Mouse (Mus musculus): ENCODE results near the gene Krtap1-3. TPM values are rescaled to one million over a fixed set of nuclear protein-coding genes. Genes with fewer than 3 reads are reported as not detected.
"Not testable (repeated sequence)": the region's sequence is repeated elsewhere in the genome, so short reads cannot be mapped to it uniquely, and the experiment has no call there.

Gene Krtap1-3
- polyA plus RNA-seq (2015; fragmentation: Nextera tagmentation; extraction: Ambion mirVana): not detected in 2 replicates

DNA sequence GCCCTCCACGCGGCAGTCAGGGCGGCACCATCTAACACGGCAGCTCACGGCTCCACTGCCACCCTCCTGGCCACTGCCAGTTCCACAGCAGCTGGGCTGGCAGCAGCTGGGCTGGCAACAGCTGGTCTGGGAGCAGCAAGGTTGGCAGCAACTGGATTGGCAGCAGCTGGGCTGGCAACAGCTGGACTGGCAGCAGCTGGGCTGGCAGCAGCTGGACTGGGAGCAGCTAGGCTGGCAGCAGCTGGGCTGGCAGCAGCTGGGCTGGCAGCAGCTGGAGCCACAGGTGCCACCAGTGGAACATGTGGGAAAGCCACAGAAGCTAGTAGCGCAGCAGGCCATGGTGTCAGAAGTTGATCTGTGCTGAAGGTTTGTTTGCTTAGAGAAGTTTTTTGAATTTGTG, at the start of gene Krtap1-3:
Krtap1-3 (minus strand) TSS at position 359 of the 400 bp plus-strand sequence.
- no peak within 1 kb of the TSS for H3K4me3 ChIP-seq
- H3K27me3 ChIP-seq: no peaks in the 10 kb centered on the region
- H3K36me3 ChIP-seq: no peaks in the 10 kb centered on the region
- no peak within 1 kb of the TSS for H3K9ac ChIP-seq
- ATAC-seq (ENCODE audit: insufficient number of reproducible peaks, insufficient read depth, low FRiP score, low TSS enrichment, low read depth): no peak
- H3K4me1 ChIP-seq: no peaks in the 10 kb centered on the region
- 84% methylated on average over 6 of the region's 6 CpGs for WGBS
- no peak within 1 kb of the TSS for H3K4me2 ChIP-seq
- H3K27ac ChIP-seq: no peak within 1 kb of the TSS
- H3K9me3 ChIP-seq: no peaks in the 10 kb centered on the region

DNA sequence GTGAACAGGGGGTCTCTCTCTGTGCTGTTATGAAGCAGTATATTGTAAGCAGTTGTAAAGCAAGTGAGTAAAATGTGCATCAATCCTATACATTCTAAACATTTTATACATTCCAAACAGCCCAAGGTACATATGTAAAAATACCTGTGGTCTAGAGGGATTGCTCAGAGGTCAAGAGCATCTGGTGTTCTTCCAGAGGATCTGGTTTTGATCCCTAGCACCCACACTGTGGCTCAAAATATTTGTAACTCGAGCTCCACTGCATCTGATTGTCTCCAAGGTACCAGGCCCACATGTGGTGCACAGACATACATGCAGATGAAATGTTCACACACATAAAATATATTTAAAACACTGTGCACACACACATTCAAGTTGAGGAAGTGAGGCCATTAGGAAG, 49.8 kb upstream of the Krtap1-3 start:
- 15% methylated on average over 1 of the region's 1 CpGs for WGBS
- Histone ChIP-seq H3K27me3 (no peaks in the 10 kb centered on the region), H3K4me1 (peaks cover 4% of the 10 kb centered on the region; the same call in 1 of the 2 replicates), H3K4me2 (no peak overlapping the region), H3K4me3 (no peak overlapping the region), H3K36me3 (no peaks in the 10 kb centered on the region), H3K9ac (no peak overlapping the region), H3K9me3 (no peaks in the 10 kb centered on the region), H3K27ac (no peak overlapping the region)
- no peak for ATAC-seq (ENCODE audit: insufficient number of reproducible peaks, insufficient read depth, low FRiP score, low TSS enrichment, low read depth)

- peaks cover 6% of the 10 kb centered on the region for H3K27me3 ChIP-seq
- H3K27ac ChIP-seq: no peak overlapping the region
- H3K4me3 ChIP-seq: no peak overlapping the region
- no peaks in the 10 kb centered on the region for H3K36me3 ChIP-seq
- H3K9ac ChIP-seq: no peak overlapping the region
- no peaks in the 10 kb centered on the region for H3K9me3 ChIP-seq
- no peak for ATAC-seq (ENCODE audit: insufficient number of reproducible peaks, insufficient read depth, low FRiP score, low TSS enrichment, low read depth)
- 67% methylated on average over 1 of the region's 1 CpGs for WGBS
- no peak overlapping the region for H3K4me2 ChIP-seq
- H3K4me1 ChIP-seq: peaks cover 4% of the 10 kb centered on the region; the same call in 1 of the 2 replicates
Measured at GRCm38 (mm10) chr11:99637086-99637485, 45.9 kb upstream of the Krtap1-3 start.

- H3K9ac ChIP-seq: 0 out of 2 replicates have a peak within 1 kb of the TSS, but pooled peaks have one; percentile 6
- no peaks in the 10 kb centered on the region for H3K4me1 ChIP-seq
- no peak for ATAC-seq (ENCODE audit: insufficient number of reproducible peaks, insufficient read depth, low FRiP score, low TSS enrichment, low read depth)
- H3K27me3 ChIP-seq: peaks cover 6% of the 10 kb centered on the region
- H3K9me3 ChIP-seq: no peaks in the 10 kb centered on the region
- H3K36me3 ChIP-seq: no peaks in the 10 kb centered on the region
- 41% methylated on average over 8 of the region's 8 CpGs for WGBS
- H3K27ac ChIP-seq: 0 out of 2 replicates have a peak within 1 kb of the TSS, but pooled peaks have one; percentile 39
- no peak within 1 kb of the TSS for H3K4me3 ChIP-seq
- 0 out of 2 replicates have a peak within 1 kb of the TSS, but pooled peaks have one; percentile 9 for H3K4me2 ChIP-seq
Measured at GRCm38 (mm10) chr11:99634653-99635134, 43.6 kb upstream of the Krtap1-3 start, which contains the start of gene Krtap4-2. Krtap4-2 (minus strand) TSS chr11:99635084.

DNA sequence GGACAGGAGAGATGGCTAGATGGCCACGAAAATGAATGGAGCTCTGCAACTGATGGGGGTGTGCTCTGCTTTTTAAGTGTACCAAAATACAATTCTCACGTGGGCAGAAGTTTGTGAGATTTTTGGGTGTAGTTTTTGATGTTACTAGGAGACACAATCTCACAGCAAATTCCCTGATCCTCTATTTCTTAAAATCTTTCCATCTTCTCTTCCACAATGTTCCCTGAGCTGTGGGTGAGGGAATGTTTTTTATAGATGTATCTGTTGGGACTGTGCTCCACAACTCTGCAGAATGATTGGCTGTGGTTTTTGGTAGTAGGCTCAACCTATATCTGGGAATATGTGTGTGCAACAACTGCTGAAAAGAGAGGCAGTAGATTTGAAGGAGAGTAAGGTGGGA, 42.2 kb upstream of the Krtap1-3 start:
- Histone ChIP-seq H3K9me3 (no peaks in the 10 kb centered on the region), H3K27me3 (peaks cover 6% of the 10 kb centered on the region), H3K4me2 (no peak overlapping the region), H3K36me3 (no peaks in the 10 kb centered on the region), H3K4me1 (no peaks in the 10 kb centered on the region), H3K27ac (no peak overlapping the region), H3K9ac (no peak overlapping the region), H3K4me3 (no peak overlapping the region)
- ATAC-seq (ENCODE audit: insufficient number of reproducible peaks, insufficient read depth, low FRiP score, low TSS enrichment, low read depth): no peak
- WGBS: 69% methylated on average over 2 of the region's 2 CpGs

DNA sequence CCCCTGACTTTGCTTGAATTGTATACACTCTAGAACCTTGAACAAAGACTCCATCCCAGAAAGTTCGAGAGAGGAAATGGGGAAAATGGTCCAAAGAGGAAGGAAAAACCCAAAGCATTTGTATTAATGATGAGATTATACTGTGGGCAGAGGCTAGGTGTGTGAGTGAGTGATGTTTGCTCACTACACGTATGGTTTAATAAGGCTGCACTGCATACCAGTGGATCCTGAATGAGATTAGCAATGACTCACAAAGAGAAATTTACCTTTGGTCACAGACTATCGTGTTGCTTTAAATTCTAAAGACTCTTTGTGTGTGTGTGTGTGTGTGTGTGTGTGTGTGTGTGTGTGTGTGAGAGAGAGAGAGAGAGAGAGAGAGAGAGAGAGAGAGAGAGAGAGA, 39.8 kb upstream of the Krtap1-3 start:
- no peak overlapping the region for H3K27ac ChIP-seq
- no peak overlapping the region for H3K9ac ChIP-seq
- ATAC-seq (ENCODE audit: insufficient number of reproducible peaks, insufficient read depth, low FRiP score, low TSS enrichment, low read depth): no peak
- H3K9me3 ChIP-seq: no peaks in the 10 kb centered on the region
- H3K4me3 ChIP-seq: no peak overlapping the region
- no peak overlapping the region for H3K4me2 ChIP-seq
- no peaks in the 10 kb centered on the region for H3K4me1 ChIP-seq
- 65% methylated on average over 3 of the region's 3 CpGs for WGBS
- no peaks in the 10 kb centered on the region for H3K36me3 ChIP-seq
- H3K27me3 ChIP-seq: peaks cover 6% of the 10 kb centered on the region

DNA sequence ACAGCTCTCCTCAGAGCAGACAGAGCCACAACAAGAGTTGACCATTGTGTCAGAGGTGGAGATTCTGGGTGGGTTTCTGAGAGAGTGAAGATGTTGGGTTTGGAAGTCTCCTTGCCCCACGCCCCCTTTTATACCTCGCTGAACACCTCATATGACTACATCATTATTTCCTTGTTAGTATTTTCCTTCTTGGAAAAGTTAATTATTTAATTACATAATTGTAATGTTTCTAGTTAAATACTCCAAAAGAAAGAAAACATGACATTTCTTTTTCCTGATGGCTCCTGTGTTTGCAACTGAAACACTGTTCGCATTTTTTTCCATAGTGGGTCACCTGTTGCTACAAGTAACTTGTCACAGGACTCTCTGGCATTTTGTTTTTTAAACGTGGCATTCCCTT, 37.0 kb upstream of the Krtap1-3 start, which contains the start of gene Krtap4-1:
Krtap4-1 (minus strand) TSS at position 101 of the 400 bp plus-strand sequence.
- no peaks in the 10 kb centered on the region for H3K27me3 ChIP-seq
- no peak within 1 kb of the TSS for H3K4me2 ChIP-seq
- WGBS: 78% methylated on average over 4 of the region's 4 CpGs

GRCm38 (mm10) chr11:99620335-99620734, 29.2 kb upstream of the Krtap1-3 start, which contains the start of gene Gm11562:
Gm11562 (minus strand) TSS chr11:99620435.
- Histone ChIP-seq H3K9ac (no peak within 1 kb of the TSS), H3K4me3 (no peak within 1 kb of the TSS), H3K4me1 (no peaks in the 10 kb centered on the region), H3K27me3 (no peaks in the 10 kb centered on the region), H3K36me3 (no peaks in the 10 kb centered on the region), H3K27ac (no peak within 1 kb of the TSS), H3K4me2 (no peak within 1 kb of the TSS), H3K9me3 (no peaks in the 10 kb centered on the region)
- 59% methylated on average over 2 of the region's 2 CpGs for WGBS
- ATAC-seq (ENCODE audit: insufficient number of reproducible peaks, insufficient read depth, low FRiP score, low TSS enrichment, low read depth): no peak

More for the DNA sequence above, 37.0 kb upstream of the Krtap1-3 start, which contains the start of gene Krtap4-1:
- ATAC-seq (ENCODE audit: insufficient number of reproducible peaks, insufficient read depth, low FRiP score, low TSS enrichment, low read depth): no peak
- H3K4me1 ChIP-seq: no peaks in the 10 kb centered on the region
- no peaks in the 10 kb centered on the region for H3K36me3 ChIP-seq
- H3K9me3 ChIP-seq: no peaks in the 10 kb centered on the region
- no peak within 1 kb of the TSS for H3K4me3 ChIP-seq
- H3K9ac ChIP-seq: no peak within 1 kb of the TSS
- H3K27ac ChIP-seq: no peak within 1 kb of the TSS

- no peak within 1 kb of the TSS for H3K9ac ChIP-seq
- H3K4me1 ChIP-seq: no peaks in the 10 kb centered on the region
- no peak within 1 kb of the TSS for H3K4me3 ChIP-seq
- no peak for ATAC-seq (ENCODE audit: insufficient number of reproducible peaks, insufficient read depth, low FRiP score, low TSS enrichment, low read depth)
- no peak within 1 kb of the TSS for H3K4me2 ChIP-seq
- no peaks in the 10 kb centered on the region for H3K9me3 ChIP-seq
- 77% methylated on average over 3 of the region's 3 CpGs for WGBS
- H3K27ac ChIP-seq: no peak within 1 kb of the TSS
- no peaks in the 10 kb centered on the region for H3K36me3 ChIP-seq
- no peaks in the 10 kb centered on the region for H3K27me3 ChIP-seq
Measured at GRCm38 (mm10) chr11:99614796-99615363, 23.7 kb upstream of the Krtap1-3 start, which contains the start of gene Krtap2-4. Krtap2-4 (minus strand) TSS chr11:99614846.

- WGBS: 60% methylated on average over 1 of the region's 2 CpGs
Measured at GRCm38 (mm10) chr11:99610089-99610488, 18.9 kb upstream of the Krtap1-3 start, which contains the start of gene Gm11937. Gm11937 (minus strand) TSS chr11:99610189.

DNA sequence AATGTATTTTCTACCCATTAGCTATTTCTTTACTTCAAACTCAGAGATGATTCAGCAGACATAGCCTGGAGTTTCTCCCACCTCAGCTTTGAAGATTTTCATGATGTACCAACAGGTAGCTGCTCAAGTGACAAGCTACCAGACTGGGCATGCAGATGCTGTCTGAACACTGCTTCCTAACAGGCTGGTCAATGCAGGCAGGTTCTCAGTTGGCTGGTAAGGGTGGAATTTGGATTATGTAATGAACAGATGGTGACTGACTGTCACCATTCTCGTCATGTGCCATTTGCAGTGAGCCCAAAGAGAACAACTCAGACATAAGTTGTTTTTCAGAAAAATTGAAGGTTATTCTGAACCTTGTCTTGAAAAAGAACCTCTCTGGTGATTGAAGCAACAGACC, 18.0 kb upstream of the Krtap1-3 start:
- Histone ChIP-seq H3K36me3 (no peaks in the 10 kb centered on the region), H3K27ac (no peak overlapping the region), H3K4me2 (no peak overlapping the region), H3K4me3 (no peak overlapping the region), H3K9me3 (no peaks in the 10 kb centered on the region), H3K27me3 (no peaks in the 10 kb centered on the region), H3K4me1 (no peaks in the 10 kb centered on the region), H3K9ac (no peak overlapping the region)
- 59% methylated on average over 1 of the region's 1 CpGs for WGBS
- ATAC-seq (ENCODE audit: insufficient number of reproducible peaks, insufficient read depth, low FRiP score, low TSS enrichment, low read depth): no peak

More at GRCm38 (mm10) chr11:99610089-99610488, 18.9 kb upstream of the Krtap1-3 start, which contains the start of gene Gm11937:
- not testable (repeated sequence) for H3K4me2 ChIP-seq; H3K27ac ChIP-seq; ATAC-seq (ENCODE audit: insufficient number of reproducible peaks, insufficient read depth, low FRiP score, low TSS enrichment, low read depth); H3K4me3 ChIP-seq; H3K9ac ChIP-seq; H3K36me3 ChIP-seq; H3K4me1 ChIP-seq; H3K27me3 ChIP-seq; H3K9me3 ChIP-seq

GRCm38 (mm10) chr11:99603208-99603607, 12.1 kb upstream of the Krtap1-3 start, which contains the start of gene Gm11938:
Gm11938 (minus strand) TSS chr11:99603308.
- H3K9me3 ChIP-seq; H3K4me3 ChIP-seq; ATAC-seq (ENCODE audit: insufficient number of reproducible peaks, insufficient read depth, low FRiP score, low TSS enrichment, low read depth); H3K4me2 ChIP-seq; H3K27ac ChIP-seq; H3K4me1 ChIP-seq; H3K36me3 ChIP-seq; H3K9ac ChIP-seq; H3K27me3 ChIP-seq: not testable (repeated sequence)
- WGBS: 71% methylated on average over 1 of the region's 1 CpGs
